In genomic region chr5:34930151-34930975, GRCm38 (mm10) we compare ENCODE assay signal across 10 mouse cellular contexts. TPM values are rescaled to one million over a fixed set of nuclear protein-coding genes. Genes with fewer than 3 reads are reported as not detected.
DNase-seq lines count a peak whose midpoint lies in the region; ATAC-seq lines count a peak whose summit lies in the region.
"Had no signal": no experiment of that assay in that cellular context is flagged by ENCODE, and none has a peak within 500 bp of the region (broad histone marks: within the 10 kb centered on the region; RNA-seq: fewer than 3 reads in every experiment).

No protein-coding gene starts in this region.

- H3K27me3 ChIP-seq in kidney, embryonic 15.5 days = no peaks in the 10 kb centered on the region
- H3K27me3 ChIP-seq in forebrain, embryonic 16.5 days (replicated peaks; ENCODE audit: control insufficient read depth, insufficient read depth, low read length) = no peaks in the 10 kb centered on the region
- no peaks in the 10 kb centered on the region for H3K27me3 ChIP-seq in liver, embryonic 16.5 days (ENCODE audit: control insufficient read depth, insufficient read depth, low read depth, low read length)

- no peak for ATAC-seq in kidney, embryonic 15.5 days (replicated peaks; ENCODE audit: low FRiP score)
- ATAC-seq in forebrain, embryonic 16.5 days = no peak
- peak; percentile 90 for ATAC-seq in liver, embryonic 16.5 days (ENCODE audit: low read depth)

- WGBS in kidney, embryonic 15.5 days = 83% methylated on average over 9 of the region's 9 CpGs
- WGBS in forebrain, embryonic 16.5 days = 83% methylated on average over 9 of the region's 9 CpGs
- WGBS in liver, embryonic 16.5 days (ENCODE audit: insufficient replicate concordance) = 28% methylated on average over 9 of the region's 9 CpGs

- no peak overlapping the region for H3K9ac ChIP-seq in kidney, embryonic 15.5 days
- no peak overlapping the region for H3K9ac ChIP-seq in forebrain, embryonic 16.5 days (replicated peaks; ENCODE audit: low read depth, low read length)
- H3K9ac ChIP-seq in liver, embryonic 16.5 days (ENCODE audit: low read depth, low read length) = peak overlapping the region; percentile 29

- peaks cover 21% of the 10 kb centered on the region for H3K4me1 ChIP-seq in kidney, embryonic 15.5 days
- H3K4me1 ChIP-seq in brown adipose tissue, adult 24 weeks (ENCODE audit: control insufficient read depth, insufficient read depth, insufficient read length, low read length) = peaks cover 15% of the 10 kb centered on the region
- H3K4me1 ChIP-seq in forebrain, embryonic 16.5 days (replicated peaks; ENCODE audit: control insufficient read depth, insufficient read depth, low read length) = peaks cover 13% of the 10 kb centered on the region
- H3K4me1 ChIP-seq in liver, embryonic 16.5 days (ENCODE audit: control insufficient read depth, low read depth, low read length) = peaks cover 36% of the 10 kb centered on the region

- H3K36me3 ChIP-seq in kidney, embryonic 15.5 days = no peaks in the 10 kb centered on the region; the same call in 1 of the 2 replicates
- H3K36me3 ChIP-seq in forebrain, embryonic 16.5 days (ENCODE audit: control insufficient read depth, insufficient read depth) = no peaks in the 10 kb centered on the region
- no peaks in the 10 kb centered on the region for H3K36me3 ChIP-seq in liver, embryonic 16.5 days (ENCODE audit: control insufficient read depth, insufficient read depth)

- no peak for DNase-seq in kidney, postnatal 14 days
- DNase-seq in urinary bladder, adult 18-20 months (ENCODE audit: low spot score in 2 of 2) = no peak
- no peak for DNase-seq in testis, postnatal 14 days (ENCODE audit: low spot score)
- no peak for DNase-seq in adrenal gland, postnatal 14 days
- DNase-seq: cerebellum, postnatal 36 days; retina, postnatal 1 day had no signal

- H3K27ac ChIP-seq in kidney, embryonic 15.5 days = 0 out of 2 replicates have a peak overlapping the region, but pooled peaks have one; percentile 85
- H3K27ac ChIP-seq in brown adipose tissue, adult 24 weeks (replicated peaks; ENCODE audit: low read depth, low read length) = peak overlapping the region; percentile 93
- peak overlapping the region; percentile 37; the same call in 1 of the 2 replicates for H3K27ac ChIP-seq in forebrain, embryonic 16.5 days (ENCODE audit: low read length)
- H3K27ac ChIP-seq in liver, embryonic 16.5 days (ENCODE audit: low read length) = peak overlapping the region; percentile 87

- no peak overlapping the region for H3K4me3 ChIP-seq in kidney, embryonic 15.5 days (replicated peaks)
- no peak overlapping the region for H3K4me3 ChIP-seq in brown adipose tissue, adult 24 weeks (ENCODE audit: insufficient read depth, low read depth, low read length)
- H3K4me3 ChIP-seq in forebrain, embryonic 16.5 days (replicated peaks; ENCODE audit: low read length) = no peak overlapping the region
- H3K4me3 ChIP-seq in liver, embryonic 16.5 days (ENCODE audit: low read depth, low read length) = no peak overlapping the region

- H3K9me3 ChIP-seq in kidney, embryonic 15.5 days (replicated peaks) = no peaks in the 10 kb centered on the region
- H3K9me3 ChIP-seq in forebrain, embryonic 16.5 days (ENCODE audit: control insufficient read depth, low read length) = no peaks in the 10 kb centered on the region
- no peaks in the 10 kb centered on the region; the same call in 1 of the 2 replicates for H3K9me3 ChIP-seq in liver, embryonic 16.5 days (replicated peaks; ENCODE audit: control insufficient read depth, low read length)

- H3K4me2 ChIP-seq in kidney, embryonic 15.5 days = no peak overlapping the region
- H3K4me2 ChIP-seq in forebrain, embryonic 16.5 days (ENCODE audit: low read length) = no peak overlapping the region
- peak overlapping the region; percentile 28 for H3K4me2 ChIP-seq in liver, embryonic 16.5 days (ENCODE audit: low read depth, low read length)

RNA-seq across cellular contexts. Expression of gene Rgs12, which starts 18.9 kb away (rescaled TPM):
- 30.2 and 35.2 TPM in 2 replicates for polyA plus RNA-seq in kidney, embryonic 15.5 days (2015; fragmentation: Nextera tagmentation; extraction: Ambion mirVana)
- 2.7 and 4.7 TPM in 2 replicates for polyA plus RNA-seq in brown adipose tissue, adult 24 weeks (2012; ENCODE audit: insufficient read depth, insufficient read length, missing spikeins)
- polyA plus RNA-seq in forebrain, embryonic 16.5 days (2015; fragmentation: Nextera tagmentation; extraction: Ambion mirVana) = 60.8 and 62.4 TPM in 2 replicates
- 15.7 and 16.2 TPM in 2 replicates for polyA plus RNA-seq in liver, embryonic 16.5 days (2015; fragmentation: Nextera tagmentation; extraction: Ambion mirVana)
- 31.0 and 31.9 TPM in 2 replicates for total RNA-seq in adrenal gland, postnatal 14 days (2021)

RNA-seq across cellular contexts. Expression of gene Msantd1, which starts 22.6 kb away (rescaled TPM):
- polyA plus RNA-seq in kidney, embryonic 15.5 days (2015; fragmentation: Nextera tagmentation; extraction: Ambion mirVana) = 0.42 and 0.68 TPM in 2 replicates
- 0.92 TPM in 1 of 2 replicates, not detected in the other for polyA plus RNA-seq in brown adipose tissue, adult 24 weeks (2012; ENCODE audit: insufficient read depth, insufficient read length, missing spikeins)
- 4.9 and 7.2 TPM in 2 replicates for polyA plus RNA-seq in forebrain, embryonic 16.5 days (2015; fragmentation: Nextera tagmentation; extraction: Ambion mirVana)
- polyA plus RNA-seq in liver, embryonic 16.5 days (2015; fragmentation: Nextera tagmentation; extraction: Ambion mirVana) = 0.09 and 0.37 TPM in 2 replicates
- total RNA-seq in adrenal gland, postnatal 14 days (2021) = 1.4 TPM in 2 replicates

Comparison
In these comparisons a context has a peak if more than half of its experiments do, and no peak if none do; other contexts are left out.
1. H3K27ac ChIP-seq: peak in every context shown above with its lines; median percentile 93 in brown adipose tissue, adult 24 weeks; 87 in liver, embryonic 16.5 days; 85 in kidney, embryonic 15.5 days; 37 in forebrain, embryonic 16.5 days.